Mouse (Mus musculus): ENCODE results near the gene Rbms3. TPM values are rescaled to one million over a fixed set of nuclear protein-coding genes. Genes with fewer than 3 reads are reported as not detected.

Gene Rbms3
- total RNA-seq, 2 experiments from 2014 or later, result 17.6 to 19.2 TPM

DNA sequence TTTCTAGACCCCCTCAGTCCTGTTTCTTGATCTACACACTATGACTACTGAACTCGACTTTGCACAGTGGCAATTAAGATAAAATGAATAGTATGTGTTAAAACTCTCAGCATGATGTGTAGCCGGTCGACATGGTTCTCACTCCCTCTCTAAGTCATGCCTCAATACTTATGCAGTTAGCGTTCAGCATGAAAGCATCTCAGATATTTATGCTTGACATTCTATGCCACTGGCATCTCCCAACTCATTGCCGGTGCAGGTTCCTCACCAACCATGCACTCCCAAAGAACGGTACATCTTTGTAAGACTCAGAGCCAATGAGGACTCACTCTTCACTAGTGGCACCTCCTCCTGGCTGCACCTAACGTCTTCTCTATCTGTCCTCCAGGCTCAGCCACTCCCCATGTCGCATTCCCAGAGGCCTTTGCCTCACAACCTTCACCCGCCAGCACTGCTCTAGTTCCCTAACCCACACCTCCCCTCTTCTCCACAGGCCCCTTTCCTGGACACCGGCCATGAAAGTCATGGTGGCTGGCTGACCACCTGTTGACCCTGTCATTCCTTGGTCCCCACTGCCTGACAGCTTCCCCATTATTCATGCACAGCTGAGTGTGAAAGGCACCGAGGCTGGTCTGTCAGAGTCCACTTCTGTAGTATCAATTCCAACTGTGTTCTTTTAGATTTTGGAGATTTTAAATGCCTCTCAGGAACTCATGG lies 561.9 kb downstream of the Rbms3 start:
- DNase-seq (ENCODE audit: low spot score in 2 of 2), result no peak

- DNase-seq (ENCODE audit: low spot score in 2 of 2), result no peak
Observed at GRCm38 (mm10) chr9:117066502-117066901, 563.2 kb downstream of the Rbms3 start.

DNA sequence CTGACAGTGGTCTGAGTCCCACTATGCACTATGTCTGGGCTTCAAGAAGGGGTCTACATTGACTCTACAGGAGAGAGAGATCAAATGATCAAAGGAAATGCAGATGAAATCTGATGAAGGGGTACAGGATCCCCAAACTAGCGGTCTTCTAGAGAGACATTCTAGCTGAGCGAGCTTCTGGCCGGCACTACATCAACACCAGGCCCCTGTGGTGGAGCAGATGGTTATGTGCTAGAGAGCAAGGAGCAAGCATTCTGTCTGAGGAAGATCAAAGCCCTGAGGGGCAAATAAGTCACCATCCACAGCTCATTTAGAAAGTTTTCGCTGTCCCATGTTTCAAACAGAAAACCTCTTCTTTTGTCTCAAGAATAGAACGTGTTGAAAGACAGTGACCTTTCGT lies 564.1 kb downstream of the Rbms3 start:
- no peak for DNase-seq (ENCODE audit: low spot score in 2 of 2)

DNA sequence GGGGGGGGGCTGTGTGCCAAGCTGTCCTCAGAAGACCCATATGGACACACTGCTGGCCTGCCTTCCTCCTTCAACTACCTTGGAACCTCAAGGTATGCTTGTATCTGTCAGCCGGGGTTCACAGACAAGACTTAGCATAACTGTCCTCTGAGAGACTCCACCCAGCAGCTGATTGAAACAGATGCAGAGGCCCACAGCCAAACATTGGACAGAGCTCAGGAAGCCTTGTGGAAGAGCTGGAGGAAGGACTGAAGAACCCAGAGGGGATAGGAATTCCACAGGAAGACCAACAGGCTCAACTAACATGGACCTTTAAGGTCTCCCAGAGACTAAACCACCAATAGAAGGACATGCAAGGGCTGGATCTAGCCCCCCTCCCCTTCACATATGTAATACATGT lies 570.1 kb downstream of the Rbms3 start:
- DNase-seq (ENCODE audit: low spot score in 2 of 2), result no peak

DNA sequence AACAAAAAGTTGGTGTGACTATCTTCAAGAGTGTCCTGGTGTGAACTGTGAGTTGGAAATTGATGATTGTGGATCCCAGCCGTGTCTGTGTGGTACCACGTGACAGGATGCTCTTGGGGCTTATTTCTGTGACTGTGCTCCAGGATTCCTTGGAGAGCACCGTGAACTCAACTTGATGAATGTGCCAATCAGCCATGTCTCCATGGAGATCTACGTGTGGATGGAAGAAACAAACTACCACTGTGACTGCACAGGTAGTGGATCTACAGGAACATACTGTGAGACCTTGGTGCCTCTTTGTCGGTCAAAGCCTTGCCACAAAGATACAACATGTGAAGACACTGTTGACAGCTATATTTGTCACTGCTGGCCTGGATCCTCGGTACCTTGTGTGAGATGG lies 570.6 kb downstream of the Rbms3 start:
- no peak for DNase-seq (ENCODE audit: low spot score in 2 of 2)

DNA sequence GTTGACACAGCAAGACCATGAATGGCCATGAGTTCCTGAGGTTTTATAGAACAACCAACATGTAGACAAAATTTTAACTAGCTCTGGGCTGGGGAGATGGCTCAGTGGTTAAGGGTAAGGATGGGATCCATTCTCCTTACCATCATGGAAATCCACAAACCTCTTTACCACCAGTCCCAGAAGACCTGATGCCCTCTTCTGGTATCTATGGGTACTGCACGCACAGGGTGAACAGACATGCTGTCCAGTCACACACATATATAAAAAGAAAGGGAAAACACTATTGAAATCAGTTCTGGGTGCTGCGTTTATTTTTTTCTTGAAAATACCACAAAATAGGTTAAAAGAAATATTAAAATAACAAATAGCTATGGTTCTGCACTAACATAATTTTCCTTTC lies 577.8 kb downstream of the Rbms3 start:
- no peak for DNase-seq (ENCODE audit: low spot score in 2 of 2)

DNA sequence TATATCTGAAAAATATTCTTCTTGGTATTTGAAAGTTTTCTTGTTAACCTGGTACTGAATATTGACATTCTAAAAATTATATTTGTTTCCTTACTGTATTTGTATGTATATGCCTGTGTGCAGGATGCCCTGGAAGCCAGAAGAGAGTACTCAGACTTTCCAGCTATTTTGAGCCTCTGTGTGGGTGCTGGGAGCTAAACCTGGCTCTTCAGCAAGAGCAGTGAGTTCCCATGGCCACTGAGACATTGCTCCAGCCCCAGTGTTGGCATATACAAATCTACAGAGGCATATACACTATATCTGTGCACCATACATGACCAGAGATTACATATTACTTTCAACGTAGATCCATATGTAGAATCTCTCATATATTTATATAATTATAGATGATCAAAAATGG lies 581.1 kb downstream of the Rbms3 start:
- DNase-seq (ENCODE audit: low spot score in 2 of 2), result no peak

- no peak for DNase-seq (ENCODE audit: low spot score in 2 of 2)
Observed at GRCm38 (mm10) chr9:117041993-117042366, 587.7 kb downstream of the Rbms3 start.

GRCm38 (mm10) chr9:117041291-117041992 lies 588.3 kb downstream of the Rbms3 start:
- DNase-seq (ENCODE audit: low spot score in 2 of 2), result no peak

- peak in 1 of 2 experiments; percentile 16 for DNase-seq (ENCODE audit: low spot score in 2 of 2)
Observed at GRCm38 (mm10) chr9:117039941-117040453, 589.7 kb downstream of the Rbms3 start.

DNA sequence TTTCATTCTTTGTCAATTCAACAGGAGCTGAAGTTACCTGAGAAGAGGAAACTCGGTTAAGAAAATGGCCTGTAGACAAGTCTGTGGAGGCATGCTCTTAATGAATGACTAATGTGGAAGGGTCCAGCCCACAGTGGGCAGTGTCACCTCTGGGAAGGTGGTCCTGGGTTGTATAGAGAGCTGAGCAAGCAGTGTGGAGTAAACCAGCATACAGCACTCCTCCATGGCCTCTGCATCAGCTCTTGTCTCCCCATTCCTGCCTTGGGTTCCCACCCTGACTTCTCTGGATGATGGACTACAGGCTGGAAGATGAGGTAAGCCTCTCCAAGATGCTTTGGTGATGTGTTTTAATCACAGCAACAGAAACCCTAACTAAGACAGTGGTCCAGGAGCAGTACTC lies 597.0 kb downstream of the Rbms3 start:
- DNase-seq (ENCODE audit: low spot score in 2 of 2), result no peak

DNA sequence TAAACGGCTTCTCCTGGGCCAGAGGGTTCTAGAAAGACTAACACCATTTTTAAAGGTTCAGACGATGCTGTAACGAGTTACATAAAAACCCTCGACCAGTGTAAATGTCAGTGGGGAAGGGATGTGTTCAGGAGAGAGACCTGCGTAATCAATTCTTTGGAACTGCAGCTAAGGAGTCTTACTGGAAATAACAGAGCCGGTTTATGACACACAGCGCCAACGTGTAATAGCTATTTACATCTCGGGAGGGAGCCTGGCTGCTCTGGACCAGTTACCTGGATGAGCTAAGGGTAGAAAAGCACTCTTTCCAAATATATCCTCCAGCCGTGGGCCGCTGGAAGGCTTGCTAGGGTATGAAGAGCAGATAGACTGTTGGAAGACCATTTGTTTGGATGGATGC lies 598.5 kb downstream of the Rbms3 start:
- DNase-seq (ENCODE audit: low spot score in 2 of 2), result no peak

- DNase-seq (ENCODE audit: low spot score in 2 of 2), result peak in 1 of 2 experiments; percentile 18
Observed at GRCm38 (mm10) chr9:117030837-117031236, 598.9 kb downstream of the Rbms3 start.

DNA sequence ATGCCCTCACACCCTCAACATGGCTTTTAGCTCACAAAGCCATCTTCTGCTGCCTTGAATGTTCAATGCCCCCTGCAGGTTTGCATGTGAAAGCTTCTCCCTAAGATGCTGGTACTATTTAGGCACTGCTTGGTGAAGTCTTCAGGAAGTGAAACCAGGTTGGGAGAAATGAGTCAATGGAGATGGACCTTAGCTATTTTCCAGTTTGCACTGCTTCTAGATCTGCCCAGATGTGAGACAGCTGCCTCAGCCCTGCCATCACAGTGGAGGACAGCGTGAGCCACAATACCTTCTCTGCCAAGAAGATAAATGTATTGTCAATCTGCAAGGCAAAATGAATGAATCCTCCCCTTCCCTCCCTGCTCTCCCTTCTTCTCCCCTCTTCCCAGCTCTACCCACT lies 599.8 kb downstream of the Rbms3 start:
- no peak for DNase-seq (ENCODE audit: low spot score in 2 of 2)

DNA sequence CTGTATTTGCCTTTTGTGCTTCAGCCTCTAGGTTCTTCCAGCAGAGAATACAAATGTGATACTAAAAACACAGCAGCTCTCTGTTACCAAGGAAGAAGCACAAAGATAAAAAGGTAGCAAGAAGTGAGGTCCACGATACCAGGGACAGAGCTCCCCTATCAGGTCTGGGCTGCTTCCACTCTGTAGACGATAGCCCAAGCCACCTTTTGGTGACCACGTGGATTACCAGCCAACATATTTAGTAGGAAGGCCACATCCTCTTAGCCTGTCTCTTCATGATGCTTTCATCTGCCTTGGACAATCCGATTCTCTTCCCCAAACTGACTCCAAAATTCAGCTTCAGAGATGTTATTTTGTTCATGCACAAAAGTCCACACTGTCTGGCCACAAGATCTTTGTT lies 601.1 kb downstream of the Rbms3 start:
- DNase-seq (ENCODE audit: low spot score in 2 of 2), result no peak

DNA sequence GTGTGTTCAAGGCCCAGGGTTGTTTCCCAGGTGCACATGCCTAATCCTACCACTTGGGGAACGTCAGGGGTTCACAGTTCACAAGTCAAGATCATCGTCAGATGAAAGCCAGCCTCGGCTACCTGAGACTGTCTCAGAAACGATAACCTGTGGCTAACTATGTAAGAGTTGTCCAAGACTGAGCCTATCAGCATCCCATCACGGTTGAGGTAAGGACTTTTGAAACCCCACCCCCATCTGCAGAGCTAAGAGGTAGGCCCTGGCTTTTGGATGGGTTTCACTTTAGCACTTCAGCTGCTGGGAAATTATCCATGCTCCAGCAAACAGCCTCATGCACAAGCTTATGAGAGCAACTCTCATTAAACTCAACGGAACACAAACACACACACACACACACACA lies 607.6 kb downstream of the Rbms3 start:
- no peak for DNase-seq (ENCODE audit: low spot score in 2 of 2)

DNA sequence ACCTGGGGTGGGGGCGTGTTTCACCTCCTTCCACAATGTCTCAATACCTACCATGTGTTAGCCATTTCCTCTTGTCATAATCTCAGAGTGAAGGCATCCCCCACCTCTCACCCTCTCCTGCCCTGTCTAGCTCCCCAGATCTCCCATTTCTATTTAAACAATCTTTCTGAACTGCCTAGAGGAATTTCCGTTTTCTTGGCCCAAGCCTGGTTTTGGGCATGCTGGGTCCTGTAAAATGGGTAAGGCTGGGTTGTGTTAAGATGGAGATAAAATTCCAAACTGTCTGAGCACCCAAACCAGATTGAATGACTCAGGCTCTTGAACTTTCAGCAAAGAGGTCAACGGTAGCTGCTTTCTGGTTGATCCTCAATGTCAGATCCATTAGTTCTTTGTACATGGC lies 608.2 kb downstream of the Rbms3 start:
- DNase-seq (ENCODE audit: low spot score in 2 of 2), result no peak

DNA sequence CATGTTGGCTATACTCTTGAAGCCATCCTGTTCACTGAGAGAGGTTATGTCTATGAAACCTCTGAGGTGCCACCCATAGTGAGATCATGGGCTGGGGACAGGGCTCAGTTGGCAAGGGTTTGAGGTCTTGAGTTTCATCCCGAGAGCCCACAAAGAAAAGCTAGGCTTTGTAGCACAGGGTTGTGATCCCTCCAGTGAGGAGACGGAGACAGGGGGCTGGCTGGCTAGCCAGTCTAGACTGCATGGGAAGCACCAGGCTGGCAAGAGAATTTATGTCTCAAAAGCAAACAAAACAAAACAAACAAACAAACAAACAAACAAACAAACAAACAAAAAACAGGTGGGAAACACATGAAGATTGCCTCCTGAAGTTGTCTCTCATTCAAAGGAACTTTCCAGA lies 609.5 kb downstream of the Rbms3 start:
- DNase-seq (ENCODE audit: low spot score in 2 of 2), result no peak

DNA sequence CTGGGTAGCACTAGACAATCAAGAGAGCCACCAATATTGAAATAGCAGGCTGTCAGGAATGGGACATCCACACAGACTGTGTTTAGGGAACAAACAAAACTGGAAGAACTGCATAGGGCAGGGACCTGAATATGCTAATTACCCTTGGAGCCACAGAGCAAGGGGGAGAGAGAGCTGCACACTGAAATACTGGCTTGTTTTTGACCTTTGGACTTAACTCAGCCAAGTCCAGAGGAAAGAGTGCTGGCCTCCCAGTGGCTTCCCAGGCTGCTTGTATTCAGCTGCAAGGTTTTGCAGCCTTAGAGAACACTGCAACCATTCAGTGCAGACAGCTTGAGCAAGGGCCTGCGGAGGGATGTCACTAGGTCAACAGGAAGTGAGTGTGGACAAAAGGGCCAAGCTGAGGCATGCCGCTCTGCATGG lies 611.0 kb downstream of the Rbms3 start:
- DNase-seq (ENCODE audit: low spot score in 2 of 2), result peak in 1 of 2 experiments; percentile 13

- no peak for DNase-seq (ENCODE audit: low spot score in 2 of 2)
Observed at GRCm38 (mm10) chr9:117018301-117018700, 611.4 kb downstream of the Rbms3 start.

GRCm38 (mm10) chr9:117016605-117017319 lies 613.0 kb downstream of the Rbms3 start:
- DNase-seq (ENCODE audit: low spot score in 2 of 2), result no peak

- no peak for DNase-seq (ENCODE audit: low spot score in 2 of 2)
Observed at GRCm38 (mm10) chr9:117013386-117013785, 616.3 kb downstream of the Rbms3 start.

Data from layer of hippocampus, postnatal 14 days (tissue).